Mouse (Mus musculus): Measurements from ENCODE around the gene Tas2r123.

The Tas2r123 gene

GRCm38 (mm10) chr6:132846842-132847241 lies at the start of gene Tas2r123:
Gene Tas2r123, plus strand, starts transcription at chr6:132847142.
- DNase-seq, result no peak

GRCm38 (mm10) chr6:132802518-132802917 lies 44.4 kb upstream of the Tas2r123 start, which contains the start of gene Tas2r117:
Gene Tas2r117, plus strand, starts transcription at chr6:132802818.
- no peak for DNase-seq

- no peak for DNase-seq
These were observed 8.2 kb downstream of the Tas2r123 start, which contains the start of gene Tas2r116 for GRCm38 (mm10) chr6:132855138-132855537. Gene Tas2r116, plus strand, starts transcription at chr6:132855438.

GRCm38 (mm10) chr6:132867708-132868107 lies 20.8 kb downstream of the Tas2r123 start, which contains the start of gene Tas2r110:
Gene Tas2r110, plus strand, starts transcription at chr6:132868008.
- no peak for DNase-seq

- DNase-seq, result no peak
These were observed 45.8 kb downstream of the Tas2r123 start, which contains the start of gene Tas2r113 for GRCm38 (mm10) chr6:132892711-132893110. Gene Tas2r113, plus strand, starts transcription at chr6:132893011.

Measured in thymus, postnatal 36 days (tissue).